Mouse (Mus musculus) lung, postnatal 0 days (tissue): ENCODE results near the gene Kctd20.
A peak's percentile ranks its signal among the peaks of the same experiment; 100 is the strongest.

Source experiments
- CTCF ChIP-seq: IDR thresholded peaks from 2 replicates; pipeline ENCODE4 v1.5.1; 2016; ENCODE audit warnings: antibody characterized with exemption, mild to moderate bottlenecking
- EP300 ChIP-seq: IDR thresholded peaks from 2 replicates; pipeline ENCODE4 v1.6.1; 2016; ENCODE audit warnings: antibody characterized with exemption, mild to moderate bottlenecking, control low read depth

GRCm38 (mm10) chr17:29015638-29016037, 63.9 kb downstream of the Kctd20 start:
- TF ChIP-seq CTCF, result peak; percentile 68
- no peak for TF ChIP-seq EP300
